Mouse (Mus musculus): ENCODE data around the gene Olfr429. TPM values are rescaled to one million over a fixed set of nuclear protein-coding genes. Genes with fewer than 3 reads are reported as not detected.

The Olfr429 gene
- polyA plus RNA-seq, 1 experiment from 2014 or later = not detected

GRCm38 (mm10) chr1:174052981-174053380 is 31.1 kb upstream of the Olfr429 start:
- no peak overlapping the region for H3K4me3 ChIP-seq
- no peak for ATAC-seq (ENCODE audit: low FRiP score)

GRCm38 (mm10) chr1:174055248-174055647 is 28.9 kb upstream of the Olfr429 start:
- H3K27me3 ChIP-seq = no peaks in the 10 kb centered on the region
- no peak overlapping the region for H3K4me2 ChIP-seq (replicated peaks)
- 87% methylated on average over 2 of the region's 2 CpGs for WGBS
- no peaks in the 10 kb centered on the region for H3K9me3 ChIP-seq (replicated peaks)
- no peaks in the 10 kb centered on the region for H3K36me3 ChIP-seq
- H3K4me3 ChIP-seq = no peak overlapping the region
- no peak overlapping the region for H3K27ac ChIP-seq
- no peaks in the 10 kb centered on the region for H3K4me1 ChIP-seq
- H3K9ac ChIP-seq = no peak overlapping the region
- no peak for ATAC-seq (ENCODE audit: low FRiP score)

More at GRCm38 (mm10) chr1:174052981-174053380, 31.1 kb upstream of the Olfr429 start:
- Histone ChIP-seq H3K9me3 (replicated peaks) (no peaks in the 10 kb centered on the region), H3K27me3 (no peaks in the 10 kb centered on the region), H3K9ac (no peak overlapping the region), H3K27ac (no peak overlapping the region), H3K4me2 (replicated peaks) (no peak overlapping the region), H3K36me3 (no peaks in the 10 kb centered on the region), H3K4me1 (no peaks in the 10 kb centered on the region)
- 94% methylated on average over 3 of the region's 3 CpGs for WGBS

GRCm38 (mm10) chr1:174066305-174066704 is 17.8 kb upstream of the Olfr429 start, which contains the start of gene Olfr430:
Olfr430 (plus strand) TSS chr1:174066605.
- Histone ChIP-seq H3K9me3 (replicated peaks) (no peaks in the 10 kb centered on the region), H3K4me1 (no peaks in the 10 kb centered on the region), H3K27ac (no peak within 1 kb of the TSS), H3K4me2 (replicated peaks) (no peak within 1 kb of the TSS), H3K9ac (no peak within 1 kb of the TSS), H3K36me3 (no peaks in the 10 kb centered on the region), H3K27me3 (no peaks in the 10 kb centered on the region), H3K4me3 (no peak within 1 kb of the TSS)
- 90% methylated on average over 3 of the region's 3 CpGs for WGBS
- no peak for ATAC-seq (ENCODE audit: low FRiP score)

GRCm38 (mm10) chr1:174096591-174096990 is 12.5 kb downstream of the Olfr429 start, which contains the start of gene Olfr427:
Olfr427 (plus strand) TSS chr1:174096891.
- Histone ChIP-seq H3K4me3 (no peak within 1 kb of the TSS), H3K27ac (no peak within 1 kb of the TSS), H3K36me3 (no peaks in the 10 kb centered on the region), H3K4me1 (no peaks in the 10 kb centered on the region), H3K9me3 (replicated peaks) (no peaks in the 10 kb centered on the region), H3K27me3 (no peaks in the 10 kb centered on the region), H3K4me2 (replicated peaks) (no peak within 1 kb of the TSS), H3K9ac (no peak within 1 kb of the TSS)
- 87% methylated on average over 1 of the region's 1 CpGs for WGBS
- no peak for ATAC-seq (ENCODE audit: low FRiP score)

- Histone ChIP-seq H3K27me3 (no peaks in the 10 kb centered on the region), H3K27ac (no peak overlapping the region), H3K9ac (no peak overlapping the region), H3K4me1 (no peaks in the 10 kb centered on the region), H3K9me3 (replicated peaks) (no peaks in the 10 kb centered on the region), H3K4me2 (replicated peaks) (no peak overlapping the region), H3K4me3 (no peak overlapping the region), H3K36me3 (no peaks in the 10 kb centered on the region)
- ATAC-seq (ENCODE audit: low FRiP score) = no peak
- 54% methylated on average over 2 of the region's 2 CpGs for WGBS
These were observed 19.6 kb downstream of the Olfr429 start for GRCm38 (mm10) chr1:174103735-174104134.

- no peak within 1 kb of the TSS for H3K4me2 ChIP-seq (replicated peaks)
- H3K9ac ChIP-seq = no peak within 1 kb of the TSS
- 46% methylated on average over 2 of the region's 2 CpGs for WGBS
- H3K27me3 ChIP-seq = no peaks in the 10 kb centered on the region
- H3K27ac ChIP-seq = no peak within 1 kb of the TSS
- no peak for ATAC-seq (ENCODE audit: low FRiP score)
- no peaks in the 10 kb centered on the region for H3K36me3 ChIP-seq
- H3K4me3 ChIP-seq = no peak within 1 kb of the TSS
- no peaks in the 10 kb centered on the region for H3K4me1 ChIP-seq
- no peaks in the 10 kb centered on the region for H3K9me3 ChIP-seq (replicated peaks)
These were observed 36.9 kb downstream of the Olfr429 start, which contains the start of gene Olfr231 for GRCm38 (mm10) chr1:174121062-174121461. Olfr231 (minus strand) TSS chr1:174121162.

GRCm38 (mm10) chr1:174131217-174131616 is 47.1 kb downstream of the Olfr429 start, which contains the start of gene Olfr424:
Olfr424 (plus strand) TSS chr1:174131517.
- WGBS = 85% methylated on average over 3 of the region's 3 CpGs
- H3K9me3 ChIP-seq (replicated peaks) = no peaks in the 10 kb centered on the region
- no peaks in the 10 kb centered on the region for H3K4me1 ChIP-seq
- H3K9ac ChIP-seq = no peak within 1 kb of the TSS
- H3K36me3 ChIP-seq = no peaks in the 10 kb centered on the region
- no peak within 1 kb of the TSS for H3K27ac ChIP-seq
- no peak within 1 kb of the TSS for H3K4me2 ChIP-seq (replicated peaks)
- no peaks in the 10 kb centered on the region for H3K27me3 ChIP-seq
- no peak for ATAC-seq (ENCODE audit: low FRiP score)
- H3K4me3 ChIP-seq = no peak within 1 kb of the TSS

GRCm38 (mm10) chr1:174131999-174132398 is 47.9 kb downstream of the Olfr429 start:
- no peaks in the 10 kb centered on the region for H3K27me3 ChIP-seq
- WGBS = 76% methylated on average over 3 of the region's 3 CpGs
- H3K4me2 ChIP-seq (replicated peaks) = no peak overlapping the region
- no peak for ATAC-seq (ENCODE audit: low FRiP score)
- no peak overlapping the region for H3K27ac ChIP-seq
- H3K4me1 ChIP-seq = no peaks in the 10 kb centered on the region
- H3K9ac ChIP-seq = no peak overlapping the region
- no peaks in the 10 kb centered on the region for H3K36me3 ChIP-seq
- no peak overlapping the region for H3K4me3 ChIP-seq
- H3K9me3 ChIP-seq (replicated peaks) = no peaks in the 10 kb centered on the region

Other genes starting within 250 kb of the Olfr429 start
- 0.18 TPM in 1 of 2 replicates, not detected in the other for gene Ifi211, start 171.3 kb upstream of the Olfr429 start, polyA plus RNA-seq (2016; fragmentation: Nextera tagmentation; extraction: Ambion mirVana)
- 0.74 and 0.76 TPM in 2 replicates for gene Mndal, start 141.8 kb upstream of the Olfr429 start, polyA plus RNA-seq (2016; fragmentation: Nextera tagmentation; extraction: Ambion mirVana)
- gene Ifi203, start 141.7 kb upstream of the Olfr429 start, polyA plus RNA-seq (2016; fragmentation: Nextera tagmentation; extraction: Ambion mirVana) = 0.10 and 0.64 TPM in 2 replicates
- not detected in 2 replicates for gene Ifi202b, start 101.6 kb upstream of the Olfr429 start, polyA plus RNA-seq (2016; fragmentation: Nextera tagmentation; extraction: Ambion mirVana)
- not detected in 2 replicates for gene Ifi205, start 52.5 kb upstream of the Olfr429 start, polyA plus RNA-seq (2016; fragmentation: Nextera tagmentation; extraction: Ambion mirVana)
- not detected in 2 replicates for gene Olfr433, start 43.6 kb upstream of the Olfr429 start, polyA plus RNA-seq (2016; fragmentation: Nextera tagmentation; extraction: Ambion mirVana)
- gene Olfr432, start 35.1 kb upstream of the Olfr429 start, polyA plus RNA-seq (2016; fragmentation: Nextera tagmentation; extraction: Ambion mirVana) = not detected in 2 replicates
- not detected in 2 replicates for gene Olfr430, start 17.7 kb upstream of the Olfr429 start, polyA plus RNA-seq (2016; fragmentation: Nextera tagmentation; extraction: Ambion mirVana)
- not detected in 2 replicates for gene Olfr427, start 12.6 kb downstream of the Olfr429 start, polyA plus RNA-seq (2016; fragmentation: Nextera tagmentation; extraction: Ambion mirVana)
- gene Olfr231, start 36.8 kb downstream of the Olfr429 start, polyA plus RNA-seq (2016; fragmentation: Nextera tagmentation; extraction: Ambion mirVana) = not detected in 2 replicates
- not detected in 2 replicates for gene Olfr424, start 47.2 kb downstream of the Olfr429 start, polyA plus RNA-seq (2016; fragmentation: Nextera tagmentation; extraction: Ambion mirVana)
- not detected in 2 replicates for gene Olfr420, start 71.3 kb downstream of the Olfr429 start, polyA plus RNA-seq (2016; fragmentation: Nextera tagmentation; extraction: Ambion mirVana)
- gene Spta1, start 88.4 kb downstream of the Olfr429 start, polyA plus RNA-seq (2016; fragmentation: Nextera tagmentation; extraction: Ambion mirVana) = 1.5 and 1.7 TPM in 2 replicates
- not detected in 2 replicates for gene Olfr419, start 167.7 kb downstream of the Olfr429 start, polyA plus RNA-seq (2016; fragmentation: Nextera tagmentation; extraction: Ambion mirVana)
- not detected in 2 replicates for gene Mptx1, start 246.2 kb downstream of the Olfr429 start, polyA plus RNA-seq (2016; fragmentation: Nextera tagmentation; extraction: Ambion mirVana)